Mouse (Mus musculus) monocyte, adult 5-6 weeks (primary cell): ENCODE measurements at regions not wholly inside any gene's neighbourhood (a gene's known extent, or its start where the extent isn't known, plus 50 kb on each side); places are given as distances from the start of the nearest gene placed in this dataset.

Source experiments
- ATAC-seq: fragments of 153-309, 156-312 bp; replicated peaks from 2 replicates; pipeline ENCODE4 v1.8.0; 2017; ENCODE audit warnings: mild to moderate bottlenecking; ENCODE audit not compliant: low TSS enrichment, insufficient number of reproducible peaks, severe bottlenecking, poor library complexity, low FRiP score

- ATAC-seq: no peak
Observed at GRCm38 (mm10) chr12:77179138-77179537, 58.8 kb upstream of the Fut8 start.

- ATAC-seq: 0 out of 2 replicates have a peak, but pooled peaks have one; percentile 31
Observed at GRCm38 (mm10) chr12:77177811-77178578, 59.9 kb upstream of the Fut8 start.

GRCm38 (mm10) chr12:77177303-77177702 is 60.6 kb upstream of the Fut8 start:
- no peak for ATAC-seq

- no peak for ATAC-seq
Observed at GRCm38 (mm10) chr12:77174032-77174431, 63.9 kb upstream of the Fut8 start.

GRCm38 (mm10) chr12:77172540-77172939 is 65.4 kb upstream of the Fut8 start:
- ATAC-seq: no peak

GRCm38 (mm10) chr12:77170257-77170656 is 67.7 kb upstream of the Fut8 start:
- no peak for ATAC-seq

- ATAC-seq: no peak
Observed at GRCm38 (mm10) chr12:77168367-77168766, 69.6 kb upstream of the Fut8 start.

GRCm38 (mm10) chr12:77156698-77157097 is 81.2 kb upstream of the Fut8 start:
- no peak for ATAC-seq

GRCm38 (mm10) chr12:77155626-77156025 is 82.3 kb upstream of the Fut8 start:
- no peak for ATAC-seq

GRCm38 (mm10) chr12:77151471-77151870 is 86.5 kb upstream of the Fut8 start:
- ATAC-seq: no peak

- ATAC-seq: no peak
Observed at GRCm38 (mm10) chr12:77149835-77150234, 88.1 kb upstream of the Fut8 start.

- no peak for ATAC-seq
Observed at GRCm38 (mm10) chr12:77148146-77148545, 89.8 kb upstream of the Fut8 start.

- no peak for ATAC-seq
Observed at GRCm38 (mm10) chr12:77143958-77144357, 94.0 kb upstream of the Fut8 start.

- ATAC-seq: no peak
Observed at GRCm38 (mm10) chr12:77143521-77143920, 94.4 kb upstream of the Fut8 start.

GRCm38 (mm10) chr12:77143105-77143504 is 94.8 kb upstream of the Fut8 start:
- no peak for ATAC-seq

GRCm38 (mm10) chr12:77142224-77142623 is 95.7 kb upstream of the Fut8 start:
- ATAC-seq: no peak

GRCm38 (mm10) chr12:77141260-77142201 is 96.4 kb upstream of the Fut8 start:
- ATAC-seq: no peak

GRCm38 (mm10) chr12:77140656-77141055 is 97.3 kb upstream of the Fut8 start:
- ATAC-seq: no peak

GRCm38 (mm10) chr12:77140141-77140540 is 97.8 kb upstream of the Fut8 start:
- no peak for ATAC-seq

- no peak for ATAC-seq
Observed at GRCm38 (mm10) chr12:77139718-77140117, 98.2 kb upstream of the Fut8 start.
